Mouse (Mus musculus) layer of hippocampus, adult 18-20 months (tissue): ENCODE measurements around the gene Styx. TPM values are rescaled to one million over a fixed set of nuclear protein-coding genes. Genes with fewer than 3 reads are reported as not detected.
"Not testable (repeated sequence)": the region's sequence is repeated elsewhere in the genome, so short reads cannot be mapped to it uniquely, and the experiment has no call there.

Source experiments
- DNase-seq, 2 experiments: peaks; one replicate each; pipeline ENCODE4 v3.0.0; 2022; ENCODE audit warnings: low spot score in 2 of 2
- total RNA-seq, 2 experiments: library from RNA; stranded (reverse); gene quantifications; 2 replicates each; pipeline ENCODE4 v1.2.3; 2021

Styx gene
- total RNA-seq, 2 experiments from 2014 or later, result 19.1 to 19.6 TPM

GRCm38 (mm10) chr14:45364211-45365195, 13.6 kb downstream of the Styx start:
- DNase-seq, result no peak

GRCm38 (mm10) chr14:45365196-45365587, 14.3 kb downstream of the Styx start:
- DNase-seq, result no peak

GRCm38 (mm10) chr14:45378771-45379170, 27.9 kb downstream of the Styx start:
- no peak for DNase-seq

GRCm38 (mm10) chr14:45380756-45381155, 29.9 kb downstream of the Styx start:
- DNase-seq, result no peak

GRCm38 (mm10) chr14:45382912-45383311, 32.0 kb downstream of the Styx start:
- no peak for DNase-seq

GRCm38 (mm10) chr14:45385596-45385995, 34.7 kb downstream of the Styx start:
- no peak for DNase-seq

- DNase-seq, result no peak
These were observed 36.6 kb downstream of the Styx start for GRCm38 (mm10) chr14:45387480-45387879.

GRCm38 (mm10) chr14:45388345-45389181, 37.7 kb downstream of the Styx start:
- DNase-seq, result peak; percentile 85 to 90

GRCm38 (mm10) chr14:45389194-45389593, 38.3 kb downstream of the Styx start:
- DNase-seq, result no peak

GRCm38 (mm10) chr14:45399836-45400235, 48.9 kb downstream of the Styx start:
- no peak for DNase-seq

- DNase-seq, result no peak
These were observed 52.8 kb downstream of the Styx start for GRCm38 (mm10) chr14:45403651-45404050.

GRCm38 (mm10) chr14:45404813-45405212, 53.9 kb downstream of the Styx start, which contains the start of gene Gnpnat1:
TSS of gene Gnpnat1 (minus strand) at chr14:45404913.
- not testable (repeated sequence) for DNase-seq

- no peak for DNase-seq
These were observed 65.4 kb downstream of the Styx start for GRCm38 (mm10) chr14:45416265-45416664.

- no peak for DNase-seq
These were observed 67.7 kb downstream of the Styx start for GRCm38 (mm10) chr14:45418553-45418952.

GRCm38 (mm10) chr14:45419323-45419722, 68.4 kb downstream of the Styx start:
- DNase-seq, result no peak

GRCm38 (mm10) chr14:45422371-45422770, 71.5 kb downstream of the Styx start:
- peak in 1 of 2 experiments; percentile 52 for DNase-seq

- peak in 1 of 2 experiments; percentile 72 for DNase-seq
These were observed 72.3 kb downstream of the Styx start for GRCm38 (mm10) chr14:45423220-45423619.

GRCm38 (mm10) chr14:45430066-45430842, 79.4 kb downstream of the Styx start:
- DNase-seq, result no peak

GRCm38 (mm10) chr14:45432003-45432402, 81.1 kb downstream of the Styx start:
- no peak for DNase-seq

GRCm38 (mm10) chr14:45434220-45434619, 83.3 kb downstream of the Styx start:
- no peak for DNase-seq
